Mouse (Mus musculus) lung, adult 2 months (tissue): ENCODE measurements around the gene Tbx6.

Experiments
- CTCF ChIP-seq: fragments of 200-500 bp; IDR thresholded peaks from 2 replicates; pipeline ENCODE4 v1.5.1; 2011; ENCODE audit warnings: mild to moderate bottlenecking, low read length, control low read depth; ENCODE audit not compliant: insufficient read depth
- POLR2A ChIP-seq: fragments of 200-500 bp; IDR thresholded peaks from 2 replicates; pipeline ENCODE4 v1.6.1; 2011; ENCODE audit warnings: low read depth, mild to moderate bottlenecking, control low read depth, low read length, borderline replicate concordance; ENCODE audit errors: extremely low read depth

- TF ChIP-seq CTCF = no peak
- no peak for TF ChIP-seq POLR2A
Observed at GRCm38 (mm10) chr7:126801057-126801422, 19.8 kb downstream of the Tbx6 start.
